Mouse (Mus musculus) megakaryocyte, embryonic 14.5 days (primary cell): ENCODE measurements around the gene Cyp2c37.

Experiments
- FLI1 ChIP-seq: IDR thresholded peaks from 2 replicates; pipeline ENCODE4 v1.6.1; 2012; ENCODE audit warnings: low read length, inconsistent platforms, mixed read lengths
- GATA1 ChIP-seq: IDR thresholded peaks from 3 replicates; pipeline ENCODE4 v1.6.1; 2012; ENCODE audit warnings: mixed read lengths, low read length, inconsistent platforms, borderline replicate concordance

DNA sequence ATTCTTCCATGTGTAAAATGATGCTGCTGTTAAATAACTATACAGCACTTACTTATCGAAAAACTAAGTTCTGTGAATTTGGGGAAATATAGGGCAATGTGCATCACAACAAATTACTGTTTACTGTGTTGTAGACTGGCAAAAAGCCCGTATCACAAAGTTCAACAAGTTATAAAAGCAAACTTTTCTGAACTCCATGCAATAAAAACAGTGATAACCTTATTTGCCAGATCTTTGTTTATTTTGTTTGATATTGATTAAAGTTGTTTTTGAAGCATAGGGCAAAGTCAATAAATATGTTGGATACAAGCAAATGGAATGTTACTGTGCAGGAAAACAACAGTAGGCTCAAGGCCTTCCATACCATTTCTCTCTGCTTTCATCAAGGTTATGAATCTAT is 2.8 kb upstream of the Cyp2c37 start:
- TF ChIP-seq FLI1 = no peak
- TF ChIP-seq GATA1 = no peak
